Comparison of ENCODE assay signal across 21 mouse cellular contexts in genomic region chr5:51824731-51825130, GRCm38 (mm10).
DNase-seq lines count a peak whose midpoint lies in the region; ATAC-seq and TF ChIP-seq lines count a peak whose summit lies in the region.
"Had no signal": no experiment of that assay in that cellular context is flagged by ENCODE, and none has a peak within 500 bp of the region (broad histone marks: within the 10 kb centered on the region; RNA-seq: fewer than 3 reads in every experiment).

No protein-coding gene starts in this region.

- H3K4me3 ChIP-seq in intestine, embryonic 15.5 days (replicated peaks) = no peak overlapping the region
- H3K4me3 ChIP-seq in intestine, postnatal 0 days (ENCODE audit: low read depth, low read length) = no peak overlapping the region
- H3K4me3 ChIP-seq in liver, embryonic 13.5 days (replicated peaks) = no peak overlapping the region
- no peak overlapping the region for H3K4me3 ChIP-seq in midbrain, postnatal 0 days (ENCODE audit: low read depth, low read length)
- H3K4me3 ChIP-seq: forebrain, embryonic 12.5 days; gastrocnemius, adult 2 months; heart, embryonic 15.5 days; limb, embryonic 13.5 days; lung, embryonic 15.5 days; neural tube, embryonic 15.5 days had no signal

- ATAC-seq in intestine, embryonic 15.5 days = peak; percentile 82
- no peak for ATAC-seq in intestine, postnatal 0 days
- ATAC-seq in erythroblast, adult 5-6 weeks (replicated peaks; ENCODE audit: low FRiP score, poor library complexity, severe bottlenecking) = peak; percentile 66
- peak; percentile 83 for ATAC-seq in liver, embryonic 13.5 days (ENCODE audit: low read depth)
- ATAC-seq in megakaryocyte-erythroid progenitor cell, adult 5-6 weeks (replicated peaks; ENCODE audit: low FRiP score, low TSS enrichment, poor library complexity, severe bottlenecking) = peak; percentile 86
- ATAC-seq in midbrain, postnatal 0 days (ENCODE audit: low FRiP score) = no peak
- ATAC-seq: midbrain, embryonic 16.5 days had no signal

- 68% methylated on average over 4 of the region's 4 CpGs for WGBS in intestine, embryonic 15.5 days
- 52% methylated on average over 4 of the region's 4 CpGs for WGBS in intestine, postnatal 0 days
- 35% methylated on average over 4 of the region's 4 CpGs for WGBS in liver, embryonic 13.5 days (ENCODE audit: insufficient replicate concordance)
- 85% methylated on average over 4 of the region's 4 CpGs for WGBS in midbrain, postnatal 0 days

- no peak for TF ChIP-seq CTCF in intestine, postnatal 0 days (IDR thresholded peaks at IDR 0.05; ENCODE audit: low read depth)
- TF ChIP-seq CTCF in midbrain, postnatal 0 days (IDR thresholded peaks at IDR 0.05) = no peak

- no peak overlapping the region for H3K27ac ChIP-seq in intestine, embryonic 15.5 days
- no peak overlapping the region for H3K27ac ChIP-seq in intestine, postnatal 0 days (ENCODE audit: low read depth, low read length)
- peak overlapping the region; percentile 8; the same call in 1 of the 2 replicates for H3K27ac ChIP-seq in liver, embryonic 13.5 days
- no peak overlapping the region for H3K27ac ChIP-seq in midbrain, postnatal 0 days (ENCODE audit: low read depth, low read length)
- H3K27ac ChIP-seq: forebrain, embryonic 12.5 days; gastrocnemius, adult 2 months; heart, embryonic 15.5 days; hindbrain, embryonic 14.5 days; limb, embryonic 13.5 days; lung, embryonic 15.5 days; neural tube, embryonic 15.5 days had no signal

- DNase-seq in liver, embryonic 13.5 days = peak; percentile 38
- DNase-seq in left cerebral cortex, adult 8-10 months (ENCODE audit: low spot score in 2 of 2) = no peak
- DNase-seq in midbrain, postnatal 0 days (ENCODE audit: low spot score) = no peak
- DNase-seq in retina, embryonic 14.5 days (ENCODE audit: low spot score) = no peak
- DNase-seq: adrenal gland, postnatal 25 days; cerebellum, adult 2 months; gastrocnemius, adult 2 months; heart, postnatal 4 days; kidney, postnatal 36 days; lung, postnatal 36 days had no signal

- H3K27me3 ChIP-seq in intestine, embryonic 15.5 days (replicated peaks) = no peaks in the 10 kb centered on the region
- H3K27me3 ChIP-seq in intestine, postnatal 0 days (replicated peaks; ENCODE audit: control insufficient read depth, insufficient read depth, low read length) = no peaks in the 10 kb centered on the region
- no peaks in the 10 kb centered on the region for H3K27me3 ChIP-seq in liver, embryonic 13.5 days
- no peaks in the 10 kb centered on the region for H3K27me3 ChIP-seq in midbrain, postnatal 0 days (ENCODE audit: insufficient read depth, low read length)
- H3K27me3 ChIP-seq: forebrain, embryonic 12.5 days; heart, embryonic 15.5 days; limb, embryonic 13.5 days; lung, embryonic 15.5 days; neural tube, embryonic 15.5 days had no signal

- no peaks in the 10 kb centered on the region for H3K36me3 ChIP-seq in intestine, embryonic 15.5 days
- H3K36me3 ChIP-seq in intestine, postnatal 0 days (ENCODE audit: control insufficient read depth, insufficient read depth) = no peaks in the 10 kb centered on the region
- H3K36me3 ChIP-seq in liver, embryonic 13.5 days = no peaks in the 10 kb centered on the region
- H3K36me3 ChIP-seq in midbrain, postnatal 0 days (ENCODE audit: insufficient read depth, low read length) = no peaks in the 10 kb centered on the region
- H3K36me3 ChIP-seq: forebrain, embryonic 12.5 days; heart, embryonic 15.5 days; limb, embryonic 13.5 days; lung, embryonic 15.5 days; neural tube, embryonic 15.5 days had no signal

- H3K4me1 ChIP-seq in intestine, embryonic 15.5 days (replicated peaks) = no peaks in the 10 kb centered on the region
- no peaks in the 10 kb centered on the region for H3K4me1 ChIP-seq in intestine, postnatal 0 days (replicated peaks; ENCODE audit: control insufficient read depth, insufficient read depth, low read length)
- H3K4me1 ChIP-seq in liver, embryonic 13.5 days (replicated peaks) = peaks cover 39% of the 10 kb centered on the region
- no peaks in the 10 kb centered on the region for H3K4me1 ChIP-seq in midbrain, postnatal 0 days (ENCODE audit: insufficient read depth, low read length)
- H3K4me1 ChIP-seq: forebrain, embryonic 12.5 days; heart, embryonic 15.5 days; limb, embryonic 13.5 days; lung, embryonic 15.5 days; neural tube, embryonic 15.5 days had no signal

- no peak overlapping the region for H3K9ac ChIP-seq in intestine, embryonic 15.5 days
- no peak overlapping the region for H3K9ac ChIP-seq in intestine, postnatal 0 days (ENCODE audit: low read depth, low read length)
- H3K9ac ChIP-seq in liver, embryonic 13.5 days = no peak overlapping the region
- no peak overlapping the region for H3K9ac ChIP-seq in midbrain, postnatal 0 days (replicated peaks; ENCODE audit: low read length, poor library complexity, severe bottlenecking)
- H3K9ac ChIP-seq: forebrain, embryonic 12.5 days; heart, embryonic 15.5 days; hindbrain, embryonic 14.5 days; limb, embryonic 13.5 days; lung, embryonic 15.5 days; neural tube, embryonic 15.5 days had no signal

- no peak overlapping the region for H3K4me2 ChIP-seq in intestine, embryonic 15.5 days (replicated peaks)
- no peak overlapping the region for H3K4me2 ChIP-seq in intestine, postnatal 0 days (replicated peaks; ENCODE audit: low read depth)
- peak overlapping the region; percentile 23; the same call in 1 of the 2 replicates for H3K4me2 ChIP-seq in liver, embryonic 13.5 days
- no peak overlapping the region for H3K4me2 ChIP-seq in midbrain, postnatal 0 days (ENCODE audit: low read depth, low read length, poor library complexity, severe bottlenecking)
- H3K4me2 ChIP-seq: forebrain, embryonic 12.5 days; heart, embryonic 15.5 days; hindbrain, embryonic 14.5 days; limb, embryonic 13.5 days; lung, embryonic 15.5 days; neural tube, embryonic 15.5 days had no signal

- H3K9me3 ChIP-seq in intestine, embryonic 15.5 days = no peaks in the 10 kb centered on the region
- no peaks in the 10 kb centered on the region for H3K9me3 ChIP-seq in intestine, postnatal 0 days (ENCODE audit: control insufficient read depth)
- no peaks in the 10 kb centered on the region for H3K9me3 ChIP-seq in liver, embryonic 13.5 days (replicated peaks)
- no peaks in the 10 kb centered on the region for H3K9me3 ChIP-seq in midbrain, postnatal 0 days (ENCODE audit: low read length)
- H3K9me3 ChIP-seq: forebrain, embryonic 12.5 days; heart, embryonic 15.5 days; limb, embryonic 13.5 days; lung, embryonic 15.5 days; neural tube, embryonic 15.5 days had no signal

Comparison
In these comparisons a context has a peak if more than half of its experiments do, and no peak if none do; other contexts are left out.
1. ATAC-seq: peak in intestine, embryonic 15.5 days (single experiment), erythroblast, adult 5-6 weeks (single experiment), liver, embryonic 13.5 days (single experiment) and megakaryocyte-erythroid progenitor cell, adult 5-6 weeks (single experiment); none in intestine, postnatal 0 days (single experiment) and midbrain, postnatal 0 days (single experiment).